Mouse (Mus musculus): ENCODE results near the gene Eif2b5.
A peak's percentile ranks its signal among the peaks of the same experiment; 100 is the strongest.

GRCm38 (mm10) chr16:20496671-20497600, 1.7 kb upstream of the Eif2b5 start:
- TF ChIP-seq POLR2A (IDR thresholded peaks at IDR 0.05; ENCODE audit: borderline replicate concordance, extremely low read depth, insufficient read depth, insufficient read length, poor library complexity, severe bottlenecking) (no peak), CTCF (IDR thresholded peaks at IDR 0.05; ENCODE audit: borderline replicate concordance, extremely low read depth, insufficient read depth, insufficient read length) (peak; percentile 72; the same call in 1 of the 2 replicates)

Data from brain, embryonic 14.5 days (tissue).